Mouse (Mus musculus) forebrain, embryonic 11.5 days (tissue): ENCODE measurements around the gene Mindy3. TPM values are rescaled to one million over a fixed set of nuclear protein-coding genes. Genes with fewer than 3 reads are reported as not detected.

Source experiments
- ATAC-seq: fragments of 200-750 bp; cut with Nextera tagmentation; replicated peaks from 2 replicates; pipeline ENCODE4 v1.8.0; 2017; ENCODE audit warnings: moderate TSS enrichment; ENCODE audit not compliant: low FRiP score
- DNase-seq: peaks from one replicate; pipeline ENCODE4 v3.0.0-alpha.2; 2017; ENCODE audit warnings: low spot score
- H3K27ac ChIP-seq: fragments of 300-500 bp; sonication (generic); 2 replicates; pipeline ENCODE4 v1.5.1; 2014; ENCODE audit warnings: low read depth, low read length
- H3K27me3 ChIP-seq: fragments of 300-500 bp; sonication (generic); 2 replicates; pipeline ENCODE4 v1.6.1; 2014; ENCODE audit warnings: mild to moderate bottlenecking, low read length, mixed read lengths; ENCODE audit not compliant: control insufficient read depth, insufficient read depth
- H3K36me3 ChIP-seq: fragments of 300-500 bp; sonication (generic); 2 replicates; pipeline ENCODE4 v1.6.1; 2014; ENCODE audit warnings: mild to moderate bottlenecking, low read length, moderate library complexity, mixed read lengths; ENCODE audit not compliant: control insufficient read depth, insufficient read depth
- H3K4me1 ChIP-seq: fragments of 300-500 bp; sonication (generic); replicated peaks from 2 replicates; pipeline ENCODE4 v1.6.1; 2014; ENCODE audit warnings: low read length, mixed read lengths; ENCODE audit not compliant: control insufficient read depth, insufficient read depth
- H3K4me2 ChIP-seq: fragments of 300-500 bp; sonication (generic); 2 replicates; pipeline ENCODE4 v1.6.1; 2014; ENCODE audit warnings: low read depth, mild to moderate bottlenecking, low read length, moderate library complexity, mixed read lengths; ENCODE audit not compliant: severe bottlenecking
- H3K4me3 ChIP-seq: fragments of 300-500 bp; sonication (generic); 2 replicates; pipeline ENCODE4 v1.5.1; 2014; ENCODE audit warnings: low read depth, low read length
- H3K9ac ChIP-seq: fragments of 300-500 bp; sonication (generic); 2 replicates; pipeline ENCODE4 v1.6.1; 2014; ENCODE audit warnings: low read length
- H3K9me3 ChIP-seq: fragments of 300-500 bp; sonication (generic); 2 replicates; pipeline ENCODE4 v1.6.1; 2016; ENCODE audit warnings: low read length, mixed read lengths; ENCODE audit not compliant: control insufficient read depth
- WGBS: fragments of 180-500 bp; shearing (Covaris S2); extraction: QIAGEN DNeasy Blood & Tissue Kit; methylation state at CpG from one replicate; pipeline ENCODE4 v1.1.7; 2014; 5-methylcytosine and 5-hydroxymethylcytosine counted together
- polyA plus RNA-seq: library from polyadenylated mRNA; unstranded; fragments of >200 nt; fragmentation: Nextera tagmentation; extraction: Ambion mirVana; gene quantifications from 2 replicates; pipeline ENCODE4 v1.2.1, GENCODE M21; 2014

Mindy3 gene
- polyA plus RNA-seq, 1 experiment from 2014 or later, result 40.5 TPM

- Histone ChIP-seq H3K9ac (no peak overlapping the region), H3K36me3 (no peaks in the 10 kb centered on the region), H3K27me3 (no peaks in the 10 kb centered on the region), H3K27ac (no peak overlapping the region), H3K4me2 (no peak overlapping the region), H3K9me3 (no peaks in the 10 kb centered on the region), H3K4me3 (no peak overlapping the region), H3K4me1 (no peaks in the 10 kb centered on the region)
- DNase-seq, result no peak
- WGBS, result 81% methylated on average over 1 of the region's 1 CpGs
- no peak for ATAC-seq
Observed at GRCm38 (mm10) chr2:12361310-12361709, 58.0 kb downstream of the Mindy3 start.

DNA sequence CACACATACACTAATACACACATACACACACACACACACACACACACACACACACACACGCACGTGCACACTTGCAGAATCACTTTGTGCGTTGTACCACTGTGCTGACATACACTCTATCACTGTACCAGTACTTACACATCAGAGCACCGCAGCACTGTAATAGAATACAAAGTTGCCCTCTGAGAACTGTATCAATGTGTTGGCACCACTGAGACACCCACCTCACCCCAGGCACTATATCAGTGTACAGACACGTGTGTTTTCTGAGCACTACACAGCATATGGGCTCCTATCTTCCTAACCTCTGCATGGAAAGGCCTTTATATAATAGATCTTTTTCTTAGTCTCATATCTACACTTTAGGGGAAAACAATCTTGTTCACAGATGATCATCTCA is 64.4 kb downstream of the Mindy3 start:
- ATAC-seq, result no peak
- DNase-seq, result no peak

DNA sequence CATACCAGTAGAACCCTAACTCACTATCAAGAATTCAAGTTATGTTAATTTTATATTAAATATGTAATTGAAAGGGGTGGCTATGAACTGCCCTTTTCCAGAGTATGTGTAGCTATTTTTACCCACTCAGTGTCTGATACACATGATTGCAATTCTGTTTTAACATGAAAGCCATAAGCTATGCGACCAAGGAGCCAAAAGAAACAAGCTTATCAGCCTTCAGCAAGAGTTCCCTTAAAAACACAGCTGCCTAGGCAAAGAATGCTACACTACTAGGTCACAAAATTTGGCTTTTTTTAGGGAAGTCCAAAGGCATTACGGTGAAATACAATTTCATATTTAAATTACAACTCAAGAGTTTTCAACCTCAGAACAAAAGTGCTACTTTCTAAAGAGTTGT is 70.4 kb downstream of the Mindy3 start:
- H3K36me3 ChIP-seq, result no peaks in the 10 kb centered on the region
- DNase-seq (no peak), ATAC-seq (no peak)
- no peak overlapping the region for H3K4me3 ChIP-seq
- no peak overlapping the region for H3K27ac ChIP-seq
- H3K4me2 ChIP-seq, result no peak overlapping the region
- H3K9me3 ChIP-seq, result no peaks in the 10 kb centered on the region
- no peak overlapping the region for H3K9ac ChIP-seq
- WGBS, result 93% methylated on average over 2 of the region's 2 CpGs
- no peaks in the 10 kb centered on the region for H3K4me1 ChIP-seq
- H3K27me3 ChIP-seq, result no peaks in the 10 kb centered on the region

More for the DNA sequence above, 64.4 kb downstream of the Mindy3 start:
- Histone ChIP-seq H3K4me2 (no peak overlapping the region), H3K4me3 (no peak overlapping the region), H3K36me3 (no peaks in the 10 kb centered on the region), H3K9me3 (no peaks in the 10 kb centered on the region), H3K9ac (no peak overlapping the region), H3K27me3 (no peaks in the 10 kb centered on the region), H3K4me1 (no peaks in the 10 kb centered on the region), H3K27ac (no peak overlapping the region)
- WGBS, result 94% methylated on average over 5 of the region's 5 CpGs

DNA sequence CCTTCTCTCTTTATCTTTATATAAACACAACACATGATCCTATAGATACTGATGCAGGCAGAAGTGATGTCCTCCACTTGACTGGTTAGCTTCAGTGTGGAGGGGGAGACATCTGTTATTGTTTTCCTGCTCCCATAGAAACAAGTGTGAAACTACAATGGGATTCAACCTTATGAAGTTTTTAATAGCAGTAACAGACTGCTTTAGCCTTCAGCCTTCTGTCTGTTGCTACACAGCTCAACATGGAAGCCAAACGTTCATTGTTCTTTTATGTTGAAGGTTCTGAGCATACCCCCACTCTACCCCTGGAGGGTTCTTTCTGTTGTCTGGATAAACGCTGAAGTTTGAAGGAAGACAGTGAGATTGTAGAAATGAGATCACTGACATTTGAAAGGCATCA is 87.3 kb downstream of the Mindy3 start:
- no peak for ATAC-seq
- Histone ChIP-seq H3K36me3 (no peaks in the 10 kb centered on the region), H3K4me3 (no peak overlapping the region), H3K27me3 (no peaks in the 10 kb centered on the region), H3K27ac (no peak overlapping the region), H3K9ac (no peak overlapping the region), H3K4me1 (peaks cover 1% of the 10 kb centered on the region; the same call in 1 of the 2 replicates), H3K4me2 (no peak overlapping the region), H3K9me3 (no peaks in the 10 kb centered on the region)
- no peak for DNase-seq
- 77% methylated on average over 2 of the region's 2 CpGs for WGBS

DNA sequence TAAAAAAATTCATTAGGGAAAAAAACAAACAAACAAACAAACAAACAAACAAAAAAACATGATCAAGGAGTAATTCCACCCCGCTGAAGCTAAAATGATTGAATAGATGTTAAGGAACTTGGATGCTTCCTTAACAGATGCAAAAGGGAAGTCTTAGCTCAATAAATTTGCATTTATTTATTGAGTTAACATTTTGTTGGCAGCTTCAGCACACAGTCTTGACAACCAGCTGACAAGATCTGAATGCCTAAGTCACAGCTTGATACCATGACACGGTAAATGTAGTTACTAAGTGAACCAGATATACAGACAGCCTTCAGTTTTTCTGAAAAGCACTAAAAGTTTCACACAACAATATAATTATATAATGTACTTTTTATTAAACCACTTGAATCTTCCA is 89.7 kb downstream of the Mindy3 start:
- no peak overlapping the region for H3K4me2 ChIP-seq
- H3K4me1 ChIP-seq, result peaks cover 2% of the 10 kb centered on the region; the same call in 1 of the 2 replicates
- DNase-seq (no peak), ATAC-seq (no peak)
- H3K27me3 ChIP-seq, result no peaks in the 10 kb centered on the region
- no peak overlapping the region for H3K4me3 ChIP-seq
- H3K9ac ChIP-seq, result no peak overlapping the region
- no peaks in the 10 kb centered on the region for H3K36me3 ChIP-seq
- H3K9me3 ChIP-seq, result no peaks in the 10 kb centered on the region
- H3K27ac ChIP-seq, result no peak overlapping the region
- WGBS, result 72% methylated on average over 2 of the region's 2 CpGs

DNA sequence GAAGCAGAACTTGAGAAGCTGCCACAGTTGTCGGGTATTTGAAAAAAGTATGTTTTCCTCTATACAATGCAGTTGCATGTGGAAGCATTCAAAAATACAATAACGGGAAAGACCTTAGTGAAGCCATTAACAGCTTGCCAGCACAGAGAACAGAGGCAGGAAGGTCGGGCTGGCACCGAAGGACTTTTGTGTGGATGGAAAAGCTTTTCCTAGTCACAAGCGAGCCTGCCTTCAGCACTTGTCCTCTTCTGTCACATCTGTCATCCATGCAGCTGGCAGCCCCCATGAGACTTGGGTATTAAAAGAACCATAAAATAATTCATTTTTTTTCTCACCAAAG is 90.2 kb downstream of the Mindy3 start:
- Histone ChIP-seq H3K4me2 (peak overlapping the region; percentile 33; the same call in 1 of the 2 replicates), H3K36me3 (no peaks in the 10 kb centered on the region), H3K27me3 (no peaks in the 10 kb centered on the region), H3K4me1 (peaks cover 2% of the 10 kb centered on the region; the same call in 1 of the 2 replicates), H3K9me3 (no peaks in the 10 kb centered on the region), H3K4me3 (no peak overlapping the region), H3K27ac (peak overlapping the region; percentile 52; the same call in 1 of the 2 replicates), H3K9ac (no peak overlapping the region)
- DNase-seq, result no peak
- 26% methylated on average over 5 of the region's 5 CpGs for WGBS
- no peak for ATAC-seq

- WGBS, result 14% methylated on average over 8 of the region's 8 CpGs
- Histone ChIP-seq H3K36me3 (no peaks in the 10 kb centered on the region), H3K4me2 (peak overlapping the region; percentile 54; the same call in 1 of the 2 replicates), H3K9ac (no peak overlapping the region), H3K9me3 (no peaks in the 10 kb centered on the region), H3K4me3 (no peak overlapping the region), H3K27me3 (no peaks in the 10 kb centered on the region), H3K27ac (peak overlapping the region; percentile 52), H3K4me1 (peaks cover 2% of the 10 kb centered on the region; the same call in 1 of the 2 replicates)
- ATAC-seq (peak; percentile 72), DNase-seq (peak; percentile 57)
Observed at GRCm38 (mm10) chr2:12328355-12329067, 90.8 kb downstream of the Mindy3 start.

DNA sequence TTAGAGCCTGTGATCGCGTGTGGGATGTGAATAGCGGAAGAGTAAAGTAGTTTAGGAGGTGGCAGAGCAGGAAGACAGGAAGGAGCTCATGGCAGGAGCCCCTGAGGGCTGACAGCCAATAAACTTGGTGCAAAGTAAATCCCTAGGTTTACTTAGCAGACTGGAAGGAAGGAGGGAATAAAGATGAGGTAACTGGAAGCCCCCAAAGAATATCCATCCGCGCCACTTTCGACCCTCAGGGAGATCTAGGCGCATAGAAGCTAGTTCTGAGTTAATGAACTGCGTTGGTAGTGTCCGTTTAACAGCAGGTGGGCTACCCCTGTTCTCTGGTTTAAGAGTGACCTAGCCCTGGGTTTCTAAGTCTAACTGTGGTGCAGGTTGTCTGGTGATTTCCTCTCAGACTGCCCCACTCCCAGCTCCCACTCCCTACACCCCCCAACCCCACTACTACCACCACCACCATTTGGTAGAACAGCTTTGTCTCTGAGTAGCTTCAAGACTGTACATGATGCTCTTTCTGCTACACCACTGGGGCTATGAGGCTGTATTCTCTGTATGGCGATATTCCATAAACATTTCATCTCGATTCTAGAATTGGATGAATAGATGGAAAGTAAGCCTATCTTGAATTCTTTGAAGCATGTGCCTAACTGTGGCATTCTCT is 91.4 kb downstream of the Mindy3 start:
- DNase-seq (peak; percentile 51), ATAC-seq (peak; percentile 59)
- H3K27ac ChIP-seq, result peak overlapping the region; percentile 13; the same call in 1 of the 2 replicates
- peak overlapping the region; percentile 15 for H3K4me3 ChIP-seq
- no peaks in the 10 kb centered on the region for H3K27me3 ChIP-seq
- 23% methylated on average over 11 of the region's 11 CpGs for WGBS
- H3K36me3 ChIP-seq, result no peaks in the 10 kb centered on the region
- H3K4me2 ChIP-seq, result peak overlapping the region; percentile 54
- no peaks in the 10 kb centered on the region for H3K9me3 ChIP-seq
- H3K4me1 ChIP-seq, result peaks cover 2% of the 10 kb centered on the region; the same call in 1 of the 2 replicates
- H3K9ac ChIP-seq, result peak overlapping the region; percentile 28; the same call in 1 of the 2 replicates
